Mouse (Mus musculus) testis, adult 2 months (tissue): ENCODE data around the gene Col8a2. TPM values are rescaled to one million over a fixed set of nuclear protein-coding genes. Genes with fewer than 3 reads are reported as not detected.

Experiments used
- H3K27ac ChIP-seq: fragments of 200-500 bp; 2 replicates; pipeline ENCODE4 v1.5.1; 2012; ENCODE audit warnings: low read depth, low read length; ENCODE audit not compliant: control insufficient read depth, insufficient read depth
- H3K27me3 ChIP-seq: fragments of 200-500 bp; 2 replicates; pipeline ENCODE4 v1.6.1; 2012; ENCODE audit warnings: mild to moderate bottlenecking, low read length, moderate library complexity; ENCODE audit not compliant: control insufficient read depth, insufficient read depth
- H3K36me3 ChIP-seq: fragments of 200-500 bp; 2 replicates; pipeline ENCODE4 v1.6.1; 2012; ENCODE audit warnings: mild to moderate bottlenecking, low read length; ENCODE audit not compliant: control insufficient read depth, insufficient read depth
- H3K4me1 ChIP-seq: fragments of 200-500 bp; 2 replicates; pipeline ENCODE4 v1.6.1; 2012; ENCODE audit warnings: low read length; ENCODE audit not compliant: control insufficient read depth, insufficient read depth
- H3K4me3 ChIP-seq: fragments of 200-500 bp; 2 replicates; pipeline ENCODE4 v1.5.1; 2012; ENCODE audit warnings: low read depth, mild to moderate bottlenecking, low read length, moderate library complexity, mixed read lengths; ENCODE audit not compliant: control insufficient read depth
- CTCF ChIP-seq: fragments of 200-500 bp; IDR thresholded peaks from 2 replicates; pipeline ENCODE4 v1.5.1; 2012; ENCODE audit warnings: low read depth, mild to moderate bottlenecking, inconsistent platforms, low read length, moderate library complexity; ENCODE audit not compliant: control insufficient read depth, insufficient read depth, insufficient replicate concordance
- POLR2A ChIP-seq: fragments of 200-500 bp; IDR thresholded peaks from 2 replicates; pipeline ENCODE4 v1.6.1; 2012; ENCODE audit warnings: low read depth, mild to moderate bottlenecking, inconsistent platforms, low read length, moderate library complexity; ENCODE audit not compliant: control insufficient read depth
- polyA plus RNA-seq: library from polyadenylated mRNA; depleted of rRNA; stranded (reverse); fragments of >200 nt; gene quantifications from 2 replicates; pipeline ENCODE4 v1.2.3, GENCODE M21; 2012; rRNA removed

Col8a2 gene
- polyA plus RNA-seq = 0.42 and 0.48 TPM in 2 replicates

- TF ChIP-seq POLR2A (no peak), CTCF (no peak)
- H3K4me3 ChIP-seq = peak within 1 kb of the TSS; percentile 71
- no peaks in the 10 kb centered on the region for H3K36me3 ChIP-seq
- no peak within 1 kb of the TSS for H3K27ac ChIP-seq
- H3K4me1 ChIP-seq = peaks cover 9% of the 10 kb centered on the region
- no peaks in the 10 kb centered on the region for H3K27me3 ChIP-seq
These were observed at the start of gene Col8a2 for GRCm38 (mm10) chr4:126286492-126286891. Gene Col8a2 (plus strand): TSS chr4:126286793.

GRCm38 (mm10) chr4:126237721-126238242 is 48.8 kb upstream of the Col8a2 start:
- Histone ChIP-seq H3K4me1 (peaks cover 8% of the 10 kb centered on the region), H3K27ac (no peak overlapping the region), H3K36me3 (peaks cover 5% of the 10 kb centered on the region), H3K27me3 (no peaks in the 10 kb centered on the region), H3K4me3 (no peak overlapping the region)
- TF ChIP-seq POLR2A (no peak), CTCF (no peak)

GRCm38 (mm10) chr4:126239862-126240475 is 46.6 kb upstream of the Col8a2 start:
- Histone ChIP-seq H3K4me1 (peaks cover 8% of the 10 kb centered on the region), H3K36me3 (no peaks in the 10 kb centered on the region; the same call in 1 of the 2 replicates), H3K27ac (no peak overlapping the region), H3K27me3 (no peaks in the 10 kb centered on the region), H3K4me3 (no peak overlapping the region)
- TF ChIP-seq POLR2A (no peak), CTCF (no peak)

GRCm38 (mm10) chr4:126241956-126242355 is 44.6 kb upstream of the Col8a2 start:
- Histone ChIP-seq H3K36me3 (no peaks in the 10 kb centered on the region; the same call in 1 of the 2 replicates), H3K4me3 (no peak overlapping the region), H3K4me1 (peaks cover 3% of the 10 kb centered on the region), H3K27me3 (no peaks in the 10 kb centered on the region), H3K27ac (no peak overlapping the region)
- TF ChIP-seq POLR2A = no peak
- no peak for TF ChIP-seq CTCF

GRCm38 (mm10) chr4:126242510-126242909 is 44.1 kb upstream of the Col8a2 start:
- Histone ChIP-seq H3K4me3 (no peak overlapping the region), H3K27ac (no peak overlapping the region), H3K36me3 (no peaks in the 10 kb centered on the region; the same call in 1 of the 2 replicates), H3K27me3 (no peaks in the 10 kb centered on the region), H3K4me1 (no peaks in the 10 kb centered on the region; the same call in 1 of the 2 replicates)
- TF ChIP-seq CTCF = no peak
- TF ChIP-seq POLR2A = no peak

- Histone ChIP-seq H3K4me3 (no peak overlapping the region), H3K27me3 (no peaks in the 10 kb centered on the region), H3K27ac (no peak overlapping the region), H3K36me3 (no peaks in the 10 kb centered on the region), H3K4me1 (no peaks in the 10 kb centered on the region)
- no peak for TF ChIP-seq CTCF
- no peak for TF ChIP-seq POLR2A
These were observed 40.2 kb upstream of the Col8a2 start for GRCm38 (mm10) chr4:126246202-126246889.

- Histone ChIP-seq H3K36me3 (no peaks in the 10 kb centered on the region), H3K27ac (no peak overlapping the region), H3K4me1 (no peaks in the 10 kb centered on the region), H3K4me3 (no peak overlapping the region), H3K27me3 (no peaks in the 10 kb centered on the region)
- TF ChIP-seq CTCF = no peak
- TF ChIP-seq POLR2A = no peak
These were observed 38.2 kb upstream of the Col8a2 start for GRCm38 (mm10) chr4:126248261-126248868.
